Mouse (Mus musculus): Measurements from ENCODE around the gene Atp2b4.

Atp2b4 gene

DNA sequence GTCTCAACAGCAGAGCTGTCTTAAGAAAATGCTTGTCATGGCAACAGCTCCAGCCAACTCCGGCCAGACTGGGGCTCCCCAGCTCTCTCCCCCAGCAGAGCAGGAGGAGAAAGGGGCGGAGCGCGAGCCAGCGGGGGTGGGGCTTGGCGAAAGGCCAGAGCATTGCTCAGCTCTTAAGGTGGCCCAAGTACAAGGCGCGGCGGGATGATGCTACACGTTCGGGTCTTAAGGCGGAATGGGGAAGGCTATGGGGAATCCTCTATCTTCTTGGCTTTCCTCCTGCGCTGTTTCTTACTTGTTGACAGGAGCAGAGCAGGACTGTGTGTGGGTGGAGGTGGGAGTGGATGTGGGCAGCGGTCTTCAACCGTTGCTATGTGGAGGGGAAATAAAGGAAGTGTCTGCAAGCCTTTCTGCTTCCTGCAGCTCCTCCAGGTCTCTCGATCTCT, at the start of gene Atp2b4:
Gene Atp2b4 (minus strand): TSS at position 94 of the 446 bp plus-strand sequence.
- DNase-seq (ENCODE audit: low read depth, low spot score), result peak; percentile 83

DNA sequence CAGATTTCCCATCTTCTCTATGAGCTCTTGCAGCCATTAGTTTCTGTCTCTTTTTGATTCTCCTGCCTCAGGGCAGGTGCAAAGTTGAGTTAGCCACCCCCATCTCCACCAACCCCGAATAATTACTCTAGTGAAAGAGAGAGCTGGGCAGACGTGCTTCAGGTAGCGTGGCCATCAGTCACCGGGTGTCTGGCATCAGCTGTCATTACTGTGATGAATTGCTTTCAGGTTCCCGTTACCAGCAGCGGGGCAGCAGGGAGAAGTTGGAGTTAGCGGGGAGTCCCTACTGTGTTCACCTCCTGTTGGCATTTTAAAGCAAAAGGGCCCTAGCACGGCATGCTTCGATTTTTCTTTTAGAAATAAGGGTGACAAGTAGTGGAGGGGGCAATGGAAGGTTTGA, 43.9 kb upstream of the Atp2b4 start:
- DNase-seq (ENCODE audit: low read depth, low spot score), result no peak

DNA sequence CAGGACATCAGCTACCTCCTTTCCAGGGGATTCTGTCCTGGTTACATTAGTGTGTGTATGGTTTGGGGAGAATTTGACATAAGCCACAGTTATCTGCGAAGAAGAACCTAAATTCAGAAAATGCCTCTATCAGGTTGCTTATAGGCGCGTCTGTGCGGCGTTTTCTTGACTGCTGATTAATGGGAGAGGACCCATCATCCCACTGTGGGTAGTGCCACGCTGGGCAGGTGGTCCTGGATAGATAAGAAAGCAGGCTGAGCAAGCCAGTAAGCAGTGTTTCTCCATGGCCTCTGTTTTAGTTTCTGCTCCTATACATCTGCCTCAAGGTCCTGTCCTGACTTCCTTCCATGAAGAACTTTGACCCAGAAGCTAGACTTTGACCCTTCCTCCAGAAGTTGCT, 43.1 kb upstream of the Atp2b4 start:
- DNase-seq (ENCODE audit: low read depth, low spot score), result no peak

DNA sequence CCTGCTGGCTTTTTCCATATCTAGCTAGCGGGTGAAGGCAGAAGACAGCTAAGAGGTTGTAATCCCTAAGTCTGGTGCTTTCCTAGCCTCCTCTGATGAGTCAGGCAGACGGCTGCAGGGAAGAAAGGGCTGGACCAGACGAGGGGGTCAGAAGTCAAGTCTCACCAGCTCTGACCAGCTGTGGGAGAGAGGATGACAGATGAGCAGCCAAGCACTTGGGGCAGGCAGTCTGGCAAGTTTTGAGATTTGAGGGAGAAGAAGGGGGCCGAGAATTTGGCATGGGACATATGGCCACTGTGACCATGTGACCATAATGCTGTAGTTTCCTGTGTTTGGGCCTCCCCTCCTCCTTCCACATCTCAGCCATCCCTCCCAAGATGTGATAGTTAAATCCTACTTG, 42.5 kb upstream of the Atp2b4 start:
- no peak for DNase-seq (ENCODE audit: low read depth, low spot score)

DNA sequence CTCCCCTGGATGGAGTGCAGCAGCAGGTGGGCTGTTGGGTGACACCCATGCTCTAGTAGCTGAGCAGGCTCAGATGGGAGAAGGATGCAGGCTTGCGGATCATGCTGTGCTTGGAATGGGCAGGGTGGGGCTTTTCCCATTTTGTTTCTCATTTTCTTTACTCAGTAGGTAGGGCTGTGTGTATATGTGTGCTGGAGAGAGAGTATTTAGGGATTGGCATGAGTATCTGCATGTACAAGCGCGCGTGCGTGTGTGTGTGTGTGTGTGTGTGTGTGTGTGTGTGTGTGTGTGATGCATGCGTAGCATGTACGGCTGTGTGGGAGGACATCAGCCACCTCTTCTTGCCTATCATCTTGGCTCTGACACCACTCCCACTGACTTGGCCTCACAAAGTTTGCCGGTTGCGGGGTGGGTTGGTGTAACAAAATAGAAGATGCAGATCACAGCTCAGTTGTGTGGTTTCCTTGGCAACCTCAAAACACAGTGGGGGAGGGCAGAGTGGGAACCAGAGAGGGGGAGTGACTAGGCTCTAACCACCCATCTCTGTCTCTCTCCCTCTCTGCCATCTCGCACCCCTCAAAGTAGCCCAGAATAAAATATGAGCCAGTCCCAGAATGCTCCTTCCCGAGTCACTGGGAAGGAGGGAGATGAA, 41.4 kb upstream of the Atp2b4 start:
- no peak for DNase-seq (ENCODE audit: low read depth, low spot score)

DNA sequence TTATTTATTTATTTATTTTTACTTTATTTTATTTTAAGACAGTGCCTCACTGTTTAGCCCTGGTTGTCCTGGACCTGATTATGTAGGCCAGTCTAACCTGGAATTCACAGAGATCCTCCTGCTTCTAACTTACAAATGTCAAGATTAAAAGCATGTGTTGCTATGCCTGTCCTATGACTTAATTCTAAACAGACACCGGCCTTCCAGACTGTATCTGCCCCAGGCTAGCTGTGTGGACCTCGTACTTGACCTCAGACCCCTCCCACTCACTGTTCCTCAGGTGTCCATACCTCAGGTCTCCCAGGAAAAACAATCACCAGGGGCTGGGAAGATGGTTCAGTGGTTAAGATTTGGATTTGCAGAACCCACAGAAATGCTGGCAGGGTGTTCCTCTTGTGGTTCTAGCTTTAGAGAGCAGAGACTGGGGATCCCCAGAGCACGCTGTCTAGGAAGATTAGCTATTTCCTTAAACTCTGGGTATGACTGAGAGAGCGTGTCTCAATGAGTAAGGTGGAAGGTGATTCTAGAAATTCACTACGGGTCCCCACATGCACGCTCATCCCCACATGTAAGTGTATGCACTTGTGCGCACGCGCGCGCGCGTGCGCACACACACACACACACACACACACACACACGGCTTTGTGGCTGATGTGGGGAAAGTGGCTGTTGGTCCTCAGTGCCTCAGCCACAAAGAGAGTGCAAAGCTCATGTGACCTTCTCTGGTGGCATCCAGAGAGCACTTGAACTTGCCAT, 40.5 kb upstream of the Atp2b4 start:
- no peak for DNase-seq (ENCODE audit: low read depth, low spot score)

DNA sequence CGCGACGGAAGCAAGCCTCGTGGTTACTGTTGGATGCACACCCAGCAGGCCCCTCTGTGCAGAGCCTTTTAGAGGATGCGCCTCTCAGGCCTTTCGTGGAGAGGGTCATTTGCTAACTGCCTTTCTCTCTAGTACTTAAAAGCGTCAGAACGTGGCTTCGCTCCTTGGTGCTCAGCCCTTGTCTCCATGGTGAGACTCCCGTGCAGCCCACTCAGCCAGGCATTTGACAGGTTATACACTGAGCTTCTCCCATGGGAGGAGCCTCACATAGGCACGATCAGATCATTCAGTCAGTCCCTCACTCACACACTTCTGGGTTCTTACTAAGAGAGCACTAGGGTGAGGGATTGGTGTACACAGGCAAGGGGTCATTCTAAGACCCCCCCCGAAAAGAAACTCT, 39.7 kb upstream of the Atp2b4 start:
- no peak for DNase-seq (ENCODE audit: low read depth, low spot score)

DNA sequence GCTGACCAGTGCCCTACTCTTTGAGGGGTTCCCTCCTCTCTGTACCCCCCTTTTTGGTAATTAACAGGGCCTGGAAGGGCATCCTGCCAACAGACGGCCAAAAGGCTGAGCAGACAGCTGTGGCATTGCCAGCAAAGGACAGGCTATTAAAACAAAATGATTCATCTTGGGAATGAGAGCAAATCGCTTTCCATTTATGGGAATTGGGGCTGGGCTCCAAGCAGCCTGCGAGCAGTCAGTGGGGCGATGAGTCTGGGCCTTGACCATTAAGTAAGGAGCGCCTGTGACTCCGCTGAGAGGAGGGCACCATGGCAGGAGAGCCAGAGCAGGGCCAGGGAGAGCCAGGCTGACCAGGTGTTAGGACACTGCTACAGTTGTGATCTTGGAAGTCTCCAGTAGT, 33.5 kb upstream of the Atp2b4 start:
- DNase-seq (ENCODE audit: low read depth, low spot score), result no peak

DNA sequence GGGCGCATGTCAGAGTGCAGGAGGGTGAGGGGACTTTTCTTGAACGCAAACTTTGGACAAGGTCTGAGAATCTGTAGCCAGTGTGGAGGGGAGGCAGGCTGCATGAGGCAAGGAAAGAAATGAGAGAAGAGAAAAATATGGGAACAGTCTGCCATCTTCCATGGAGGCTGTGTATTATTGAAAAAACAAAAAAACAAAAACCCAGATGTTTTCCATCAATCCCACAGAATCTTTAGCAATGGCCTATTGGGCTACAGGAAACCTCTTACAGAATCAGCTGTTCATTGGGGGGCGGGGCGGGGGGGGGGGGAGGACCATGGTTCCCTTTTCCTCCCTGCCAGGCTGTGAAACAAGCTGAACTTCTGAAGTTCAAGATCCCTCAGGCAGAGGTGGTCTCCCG, 31.9 kb upstream of the Atp2b4 start:
- DNase-seq (ENCODE audit: low read depth, low spot score), result no peak

DNA sequence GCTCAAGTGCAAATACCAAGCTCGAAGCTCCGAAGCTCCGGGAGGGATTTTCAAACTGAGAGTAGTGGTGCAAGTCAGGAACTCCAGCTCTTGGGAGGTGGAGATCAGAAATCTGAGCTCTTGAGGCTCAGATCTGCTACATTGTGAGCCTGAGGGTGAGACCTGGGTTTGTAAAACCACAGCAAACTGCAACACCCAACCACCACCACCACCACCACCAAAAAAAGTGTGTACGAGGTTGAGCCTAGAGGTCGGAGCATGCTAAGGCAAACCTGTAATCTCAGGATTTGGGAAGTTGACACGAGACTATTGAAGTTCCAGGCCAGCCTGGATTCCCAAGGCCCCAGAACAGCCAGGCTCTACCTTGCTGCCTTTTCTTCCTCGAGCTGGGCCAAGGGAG, 25.4 kb upstream of the Atp2b4 start:
- DNase-seq (ENCODE audit: low read depth, low spot score), result no peak

DNA sequence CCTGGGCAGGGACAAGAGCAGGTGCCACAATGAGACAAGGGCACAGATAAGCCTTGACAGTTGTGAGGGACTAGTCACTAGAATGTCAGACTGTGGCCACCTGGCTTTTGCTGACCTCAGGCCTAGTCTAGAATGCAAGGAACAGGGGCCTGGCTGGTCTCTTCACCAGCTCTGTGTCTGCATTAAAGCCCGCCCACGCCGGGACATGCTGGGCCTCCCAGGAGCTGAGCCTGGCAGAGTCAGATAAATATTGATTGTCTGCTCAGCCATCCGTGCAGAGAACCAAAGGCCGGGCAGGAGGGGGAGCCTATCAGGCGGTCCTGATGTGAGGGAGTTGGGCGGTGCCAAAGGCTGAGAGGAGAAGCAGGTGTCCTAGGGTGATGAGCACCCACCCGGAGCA, 24.7 kb upstream of the Atp2b4 start:
- DNase-seq (ENCODE audit: low read depth, low spot score), result peak; percentile 42

DNA sequence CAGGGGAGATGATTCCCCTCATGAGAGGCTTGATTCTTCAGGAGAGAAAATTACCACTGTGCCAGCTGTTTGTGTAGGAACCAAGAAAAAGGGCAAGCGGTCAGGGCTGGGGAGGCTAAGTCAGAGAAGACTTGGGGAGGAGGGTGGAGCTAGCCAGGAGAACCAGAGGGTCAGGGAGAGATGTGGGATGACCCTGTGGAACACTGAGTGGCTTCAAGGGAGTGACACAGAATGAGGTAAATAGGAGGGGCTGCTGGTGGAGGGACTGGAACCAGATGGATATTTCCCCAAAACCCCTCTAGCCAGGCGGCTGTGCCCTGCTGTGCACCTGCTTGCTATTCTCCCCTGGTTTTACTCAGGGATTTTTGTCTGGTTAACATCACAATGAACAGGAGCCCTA, 24.3 kb upstream of the Atp2b4 start:
- no peak for DNase-seq (ENCODE audit: low read depth, low spot score)

DNA sequence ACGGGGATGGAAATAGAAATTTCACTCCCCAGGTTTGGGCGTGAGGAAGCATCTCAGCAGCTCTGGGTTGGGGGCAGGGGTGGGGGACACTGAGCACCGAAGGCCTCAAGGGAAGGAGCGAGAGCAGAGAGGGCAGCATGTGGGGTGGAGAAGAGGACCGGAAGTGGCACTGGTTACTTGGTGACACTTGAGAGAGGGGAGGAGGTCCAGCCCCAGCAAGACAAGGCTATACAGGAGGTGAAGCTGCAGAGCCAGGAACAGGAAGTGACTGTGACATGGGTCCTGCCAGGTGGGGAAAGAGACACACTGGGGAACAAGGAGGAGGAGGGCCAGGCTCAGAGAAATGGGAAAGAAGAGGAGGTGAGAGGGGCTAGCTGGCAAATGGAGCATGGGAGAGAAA, 20.3 kb upstream of the Atp2b4 start:
- DNase-seq (ENCODE audit: low read depth, low spot score), result no peak

DNA sequence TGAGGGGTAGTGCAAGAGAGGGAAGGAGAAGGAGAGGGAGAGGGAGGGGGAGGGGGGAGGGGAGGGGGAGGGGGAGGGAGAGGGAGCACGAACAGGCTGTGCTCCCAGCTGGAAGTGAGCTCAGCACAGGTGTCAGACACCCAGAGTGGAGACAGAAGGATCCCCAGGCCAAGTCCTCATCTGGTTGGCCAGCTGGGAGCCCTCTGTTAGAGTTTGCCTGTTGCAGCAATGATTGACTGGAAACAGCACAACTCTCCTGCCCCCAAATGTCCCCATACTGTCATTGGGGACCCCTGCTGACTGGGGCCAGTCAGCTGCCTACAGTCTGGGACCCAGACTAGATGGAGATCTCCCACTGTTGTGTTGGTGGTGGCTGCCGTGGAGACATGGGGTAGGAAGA, 19.3 kb upstream of the Atp2b4 start:
- DNase-seq (ENCODE audit: low read depth, low spot score), result no peak

DNA sequence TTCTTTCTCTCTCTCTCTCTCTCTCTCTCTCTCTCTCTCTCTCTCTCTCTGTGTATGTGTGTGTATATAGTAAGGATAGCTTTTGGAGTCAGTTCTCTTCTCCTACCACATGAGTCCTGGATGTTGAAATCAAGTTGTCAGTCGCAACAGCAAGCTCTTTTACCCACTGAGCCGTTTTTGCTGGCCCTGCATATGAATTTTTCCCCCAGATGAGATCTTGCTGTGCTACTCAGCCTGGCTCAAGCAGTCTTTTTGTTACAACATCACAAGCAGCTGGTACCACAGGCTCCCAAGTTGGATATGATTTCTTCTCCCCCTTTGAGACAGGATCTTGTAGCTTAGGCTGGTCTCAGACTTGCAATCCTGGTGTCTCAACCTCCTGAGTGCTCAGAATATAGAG, 17.7 kb upstream of the Atp2b4 start:
- no peak for DNase-seq (ENCODE audit: low read depth, low spot score)

DNA sequence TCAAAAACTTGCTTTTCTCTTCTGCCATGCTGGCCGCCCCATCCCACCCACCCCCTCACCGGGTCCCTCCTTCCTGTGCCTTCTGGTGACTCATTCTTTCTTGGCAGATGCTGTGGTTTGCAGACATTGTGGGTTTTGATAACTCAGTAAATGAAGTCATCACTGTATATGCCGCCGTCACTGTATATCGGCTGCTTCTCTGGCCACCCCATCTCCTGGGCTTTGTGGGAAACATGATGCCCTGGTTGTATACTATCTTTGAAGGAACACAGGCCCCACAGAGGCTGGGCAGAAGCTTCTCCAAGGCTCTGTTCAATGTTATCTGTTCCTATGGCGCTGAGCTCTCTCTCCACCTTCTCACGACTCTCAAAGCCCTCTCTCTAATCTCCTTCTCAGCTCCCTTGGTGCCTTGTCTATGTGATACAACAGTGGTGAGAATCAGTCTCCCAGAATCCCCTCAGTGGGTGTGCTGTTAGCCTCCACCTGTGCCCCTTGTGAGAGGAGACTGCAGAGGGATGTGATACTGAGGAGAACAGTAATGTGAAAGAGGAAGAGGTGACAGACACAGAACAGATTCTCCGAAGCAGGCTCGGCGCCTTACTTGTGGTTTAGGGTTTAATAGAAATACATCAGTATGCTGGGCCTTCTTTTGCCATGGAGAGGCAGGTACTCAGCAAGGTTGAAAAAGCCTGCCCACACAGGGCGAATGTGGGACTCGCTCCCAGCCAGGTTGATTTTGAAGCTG, 15.1 kb upstream of the Atp2b4 start:
- DNase-seq (ENCODE audit: low read depth, low spot score), result no peak

DNA sequence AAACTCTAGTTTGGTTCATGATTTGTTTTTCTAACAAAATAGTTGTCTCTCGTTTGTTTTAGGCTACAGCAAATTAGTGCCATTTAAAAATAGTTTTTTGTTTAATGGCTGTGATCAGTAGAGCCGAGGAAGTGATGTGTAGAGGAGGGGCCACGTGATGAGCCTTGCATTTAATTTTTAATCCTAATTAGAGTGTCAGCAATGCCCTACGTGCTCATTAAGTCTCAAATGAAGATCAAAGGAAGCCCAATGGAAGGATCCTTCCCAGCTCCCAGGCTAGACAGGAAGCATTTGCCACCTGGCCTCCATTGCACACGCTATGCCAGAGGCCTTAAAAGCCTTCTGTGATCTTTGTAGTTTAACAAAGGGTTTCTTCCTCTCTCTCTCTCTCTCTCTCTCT, 8.5 kb upstream of the Atp2b4 start:
- DNase-seq (ENCODE audit: low read depth, low spot score), result no peak

DNA sequence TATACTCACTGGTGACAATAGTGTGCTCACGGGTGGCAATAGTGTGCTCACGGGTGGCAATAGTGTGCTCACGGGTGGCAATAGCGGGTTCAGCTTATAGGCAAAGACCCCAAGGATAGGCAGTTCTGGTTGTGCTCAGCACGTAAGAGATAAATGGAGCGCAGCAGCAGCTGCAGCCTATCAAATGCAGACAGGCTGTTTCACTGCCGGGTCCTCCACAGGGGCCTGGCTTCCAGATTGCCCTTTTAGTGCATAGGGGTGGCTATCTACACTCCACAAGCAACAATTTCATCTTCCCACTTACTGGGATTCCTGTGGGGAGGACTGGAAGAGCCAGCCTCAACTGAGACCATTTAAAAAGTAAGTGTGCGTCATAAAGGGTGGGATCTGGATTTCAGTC, 7.2 kb upstream of the Atp2b4 start:
- DNase-seq (ENCODE audit: low read depth, low spot score), result no peak

DNA sequence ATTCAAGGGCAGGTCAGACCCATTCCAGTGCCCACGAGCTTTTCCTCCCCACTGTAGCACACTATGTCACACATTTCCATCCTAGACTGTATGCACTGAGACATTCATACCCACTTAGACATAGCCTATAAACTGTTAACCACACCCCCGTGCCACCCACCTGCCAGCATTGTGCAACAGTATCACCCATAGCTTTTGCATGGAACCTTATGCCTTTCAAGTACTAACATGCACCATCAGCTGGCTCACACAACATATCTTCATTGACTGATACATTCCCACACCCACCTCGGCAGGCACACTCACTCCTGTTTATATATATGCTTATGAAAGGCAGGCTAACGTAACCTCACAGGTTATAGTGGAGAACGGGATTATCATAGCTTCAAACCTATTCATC, 902 bp upstream of the Atp2b4 start:
- no peak for DNase-seq (ENCODE audit: low read depth, low spot score)

DNA sequence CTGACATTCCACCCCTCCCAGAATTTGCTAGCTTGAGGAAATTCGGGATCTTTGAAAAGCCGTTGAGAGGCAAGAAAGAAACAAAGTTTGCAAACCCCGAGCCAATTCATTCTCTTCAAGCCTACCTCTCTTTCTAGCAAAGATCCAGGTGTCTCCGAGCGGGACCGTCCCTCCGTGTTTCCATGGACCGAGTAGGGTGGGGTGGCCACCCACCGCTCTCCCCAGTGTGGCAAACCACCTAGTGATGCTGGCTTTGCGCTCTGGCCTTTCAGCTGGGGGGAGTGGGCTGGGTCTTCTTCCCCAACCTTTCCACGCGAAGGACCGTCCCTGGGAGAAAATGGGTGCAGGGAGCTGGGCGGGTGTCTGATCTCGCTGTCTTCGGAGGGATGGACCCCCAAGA, 329 bp downstream of the Atp2b4 start:
- no peak for DNase-seq (ENCODE audit: low read depth, low spot score)

DNA sequence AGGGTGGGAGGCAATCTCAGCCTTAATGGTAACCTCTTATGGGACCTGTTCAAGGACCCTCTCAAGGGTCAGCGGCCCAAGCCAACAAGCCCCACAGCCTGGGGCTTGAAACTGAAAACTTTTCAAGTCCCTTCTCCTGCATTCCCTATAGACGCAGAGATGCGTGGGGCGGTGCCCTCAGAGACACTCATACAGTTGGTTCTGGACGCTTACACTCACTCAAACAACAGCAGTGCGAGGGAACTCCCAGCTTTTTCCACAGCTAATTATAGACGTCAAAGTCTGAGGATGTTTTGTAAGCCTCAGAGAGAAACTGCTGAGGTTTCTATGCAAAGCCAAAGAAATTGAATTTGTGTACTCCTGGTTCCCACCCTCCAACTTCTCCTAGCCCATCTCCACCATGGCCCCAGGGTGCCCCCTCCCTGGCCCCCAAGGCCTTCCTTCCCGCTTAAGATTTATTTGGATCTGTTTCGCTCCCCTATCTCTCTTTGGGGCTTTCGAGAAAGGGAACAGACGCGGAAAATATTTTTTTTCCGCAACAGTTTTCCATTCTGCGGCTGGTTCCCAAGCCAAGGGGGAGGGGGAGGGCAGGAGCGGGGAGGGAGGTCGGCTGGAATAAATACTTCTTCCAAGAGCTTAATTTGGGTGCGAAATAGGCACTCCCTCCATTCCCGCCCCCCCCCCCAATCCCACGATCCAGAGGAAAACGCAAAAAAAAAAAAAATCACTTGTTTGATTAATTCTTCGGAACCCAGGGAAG, 975 bp downstream of the Atp2b4 start:
- no peak for DNase-seq (ENCODE audit: low read depth, low spot score)

DNA sequence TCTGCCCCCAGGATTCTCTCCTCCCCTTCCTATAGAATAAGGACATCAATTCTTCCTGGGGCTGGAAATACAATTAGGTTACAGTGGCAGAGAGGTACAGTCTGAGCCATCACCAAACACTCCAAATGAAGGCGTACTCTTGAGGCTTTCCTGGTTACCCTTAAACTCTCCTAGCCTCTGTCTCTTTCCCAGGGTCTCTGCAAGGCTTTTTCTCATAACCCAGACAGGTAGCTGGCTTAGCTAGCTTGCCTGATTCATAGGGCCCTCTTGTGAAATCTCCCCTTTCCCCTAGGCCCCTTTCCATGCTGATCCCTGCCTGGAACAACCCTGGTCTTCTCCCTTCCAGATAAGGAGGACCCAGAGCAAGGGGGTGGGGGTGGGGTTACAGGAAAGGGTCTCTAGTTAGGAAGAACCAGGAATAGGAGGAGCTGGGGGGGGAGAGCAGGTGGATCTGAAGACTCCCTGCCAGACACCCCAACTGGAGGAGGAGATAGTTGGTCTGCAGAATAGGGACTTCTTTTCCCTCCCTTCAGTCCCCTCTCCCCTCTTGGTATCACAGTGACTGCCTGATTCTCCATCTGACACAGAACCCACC, 1.9 kb downstream of the Atp2b4 start:
- DNase-seq (ENCODE audit: low read depth, low spot score), result no peak

All from embryo, embryonic 11.5 days (tissue).